In genomic region chr4:108608651-108609050, GRCm38 (mm10) we compare ENCODE assay signal across 25 mouse cellular contexts. TPM values are rescaled to one million over a fixed set of nuclear protein-coding genes. Genes with fewer than 3 reads are reported as not detected.
"Had no signal": no experiment of that assay in that cellular context is flagged by ENCODE, and none has a peak within 500 bp of the region (broad histone marks: within the 10 kb centered on the region; RNA-seq: fewer than 3 reads in every experiment).

No protein-coding gene starts in this region.

- DNase-seq: gastrocnemius, postnatal 14 days; gastrocnemius, postnatal 36 days; heart, adult 18-20 months; heart, postnatal 14 days; heart, postnatal 36 days; kidney, adult 18-20 months; kidney, adult 8-10 months; kidney, postnatal 10 days; kidney, postnatal 25 days; kidney, postnatal 4 days; left cerebral cortex, postnatal 4 days; lung, adult 18-20 months had no signal

- H3K27me3 ChIP-seq: heart, embryonic 13.5 days; heart, embryonic 15.5 days; hindbrain, embryonic 13.5 days; hindbrain, embryonic 15.5 days; limb, embryonic 13.5 days; limb, embryonic 15.5 days; liver, embryonic 12.5 days had no signal

- H3K4me3 ChIP-seq: heart, embryonic 13.5 days; heart, embryonic 15.5 days; hindbrain, embryonic 13.5 days; hindbrain, embryonic 15.5 days; layer of hippocampus, adult 2 months; left cerebral cortex, adult 2 months; limb, embryonic 13.5 days; limb, embryonic 15.5 days; liver, embryonic 12.5 days had no signal

- H3K27ac ChIP-seq: heart, embryonic 13.5 days; heart, embryonic 15.5 days; hindbrain, embryonic 13.5 days; hindbrain, embryonic 15.5 days; hindbrain, postnatal 0 days; layer of hippocampus, adult 2 months; left cerebral cortex, adult 2 months; limb, embryonic 13.5 days; limb, embryonic 15.5 days; liver, embryonic 12.5 days; liver, embryonic 14.5 days had no signal

- H3K4me1 ChIP-seq: heart, embryonic 13.5 days; heart, embryonic 15.5 days; hindbrain, embryonic 13.5 days; hindbrain, embryonic 15.5 days; limb, embryonic 13.5 days; limb, embryonic 15.5 days; liver, embryonic 12.5 days had no signal

- H3K9me3 ChIP-seq: heart, embryonic 13.5 days; heart, embryonic 15.5 days; hindbrain, embryonic 13.5 days; hindbrain, embryonic 15.5 days; limb, embryonic 13.5 days; limb, embryonic 15.5 days; liver, embryonic 12.5 days had no signal

RNA-seq across cellular contexts. Expression of gene Orc1, which starts 29.4 kb away (rescaled TPM):
- total RNA-seq: gastrocnemius, adult 8-10 months; left cerebral cortex, adult 2 months had no signal
- polyA plus RNA-seq: liver, adult 2 months had no signal
